Mouse (Mus musculus): ENCODE results near the gene Wnt5b.
"Not testable (repeated sequence)": the region's sequence is repeated elsewhere in the genome, so short reads cannot be mapped to it uniquely, and the experiment has no call there.

GRCm38 (mm10) chr6:119442729-119443128 is 101.4 kb downstream of the Wnt5b start:
- TF ChIP-seq MAFK (IDR thresholded peaks at IDR 0.05; ENCODE audit: insufficient read depth, low read depth, low read length); CHD2 (IDR thresholded peaks at IDR 0.05; ENCODE audit: low read depth, low read length): not testable (repeated sequence)
- TF ChIP-seq ZNF384 (IDR thresholded peaks at IDR 0.05; ENCODE audit: low read depth, low read length), result peak; percentile 57; the same call in 1 of the 2 replicates
